ENCODE assay signal across 10 mouse cellular contexts in genomic region chr11:54595905-54596555, GRCm38 (mm10).
DNase-seq lines count a peak whose midpoint lies in the region; ATAC-seq lines count a peak whose summit lies in the region.
"Had no signal": no experiment of that assay in that cellular context is flagged by ENCODE, and none has a peak within 500 bp of the region (broad histone marks: within the 10 kb centered on the region; RNA-seq: fewer than 3 reads in every experiment).

No protein-coding gene starts in this region.

- H3K4me1 ChIP-seq in forebrain, embryonic 16.5 days (replicated peaks; ENCODE audit: control insufficient read depth, insufficient read depth, low read length), result peaks cover 15% of the 10 kb centered on the region

- H3K27me3 ChIP-seq in forebrain, embryonic 16.5 days (replicated peaks; ENCODE audit: control insufficient read depth, insufficient read depth, low read length), result no peaks in the 10 kb centered on the region
- H3K27me3 ChIP-seq: embryonic facial prominence, embryonic 12.5 days; liver, embryonic 15.5 days had no signal

- 60% methylated on average over 8 of the region's 8 CpGs for WGBS in forebrain, embryonic 16.5 days

- peak; percentile 58; the same call in 1 of the 2 replicates for ATAC-seq in forebrain, embryonic 16.5 days

- peak overlapping the region; percentile 78 for H3K27ac ChIP-seq in forebrain, embryonic 16.5 days (ENCODE audit: low read length)
- H3K27ac ChIP-seq: embryonic facial prominence, embryonic 12.5 days; liver, embryonic 15.5 days had no signal

- peak; percentile 15 for DNase-seq in right cerebral cortex, adult 18-20 months
- no peak for DNase-seq in right cerebral cortex, postnatal 36 days (ENCODE audit: low spot score in 2 of 2)
- DNase-seq in mesoderm, embryonic 11.5 days (ENCODE audit: low read depth, low spot score), result peak; percentile 23
- peak; percentile 53 for DNase-seq in telencephalon, adult 2 months (ENCODE audit: low read depth, low spot score)
- DNase-seq in testis, postnatal 14 days (ENCODE audit: low spot score), result no peak
- DNase-seq in lung, postnatal 4 days, result no peak
- DNase-seq: gastrocnemius, postnatal 10 days had no signal

- no peaks in the 10 kb centered on the region for H3K9me3 ChIP-seq in forebrain, embryonic 16.5 days (ENCODE audit: control insufficient read depth, low read length)
- H3K9me3 ChIP-seq: embryonic facial prominence, embryonic 12.5 days; liver, embryonic 15.5 days had no signal

- no peaks in the 10 kb centered on the region for H3K36me3 ChIP-seq in forebrain, embryonic 16.5 days (ENCODE audit: control insufficient read depth, insufficient read depth)
- H3K36me3 ChIP-seq: embryonic facial prominence, embryonic 12.5 days; liver, embryonic 15.5 days had no signal

- peak overlapping the region; percentile 30 for H3K4me3 ChIP-seq in forebrain, embryonic 16.5 days (replicated peaks; ENCODE audit: low read length)
- H3K4me3 ChIP-seq: embryonic facial prominence, embryonic 12.5 days; liver, embryonic 15.5 days had no signal

- peak overlapping the region; percentile 37 for H3K4me2 ChIP-seq in forebrain, embryonic 16.5 days (ENCODE audit: low read length)
- H3K4me2 ChIP-seq: embryonic facial prominence, embryonic 12.5 days; liver, embryonic 15.5 days had no signal

- H3K9ac ChIP-seq in forebrain, embryonic 16.5 days (replicated peaks; ENCODE audit: low read depth, low read length), result peak overlapping the region; percentile 46; the same call in 1 of the 2 replicates
- H3K9ac ChIP-seq: embryonic facial prominence, embryonic 12.5 days; liver, embryonic 15.5 days had no signal

Comparison
In these comparisons a context has a peak if more than half of its experiments do, and no peak if none do; other contexts are left out.
1. DNase-seq: peak in right cerebral cortex, adult 18-20 months (single experiment), mesoderm, embryonic 11.5 days (single experiment) and telencephalon, adult 2 months (single experiment); none in right cerebral cortex, postnatal 36 days (0 of 2), testis, postnatal 14 days (single experiment) and lung, postnatal 4 days (0 of 2).